ENCODE assay signal across 8 mouse cellular contexts in the genomic region with DNA sequence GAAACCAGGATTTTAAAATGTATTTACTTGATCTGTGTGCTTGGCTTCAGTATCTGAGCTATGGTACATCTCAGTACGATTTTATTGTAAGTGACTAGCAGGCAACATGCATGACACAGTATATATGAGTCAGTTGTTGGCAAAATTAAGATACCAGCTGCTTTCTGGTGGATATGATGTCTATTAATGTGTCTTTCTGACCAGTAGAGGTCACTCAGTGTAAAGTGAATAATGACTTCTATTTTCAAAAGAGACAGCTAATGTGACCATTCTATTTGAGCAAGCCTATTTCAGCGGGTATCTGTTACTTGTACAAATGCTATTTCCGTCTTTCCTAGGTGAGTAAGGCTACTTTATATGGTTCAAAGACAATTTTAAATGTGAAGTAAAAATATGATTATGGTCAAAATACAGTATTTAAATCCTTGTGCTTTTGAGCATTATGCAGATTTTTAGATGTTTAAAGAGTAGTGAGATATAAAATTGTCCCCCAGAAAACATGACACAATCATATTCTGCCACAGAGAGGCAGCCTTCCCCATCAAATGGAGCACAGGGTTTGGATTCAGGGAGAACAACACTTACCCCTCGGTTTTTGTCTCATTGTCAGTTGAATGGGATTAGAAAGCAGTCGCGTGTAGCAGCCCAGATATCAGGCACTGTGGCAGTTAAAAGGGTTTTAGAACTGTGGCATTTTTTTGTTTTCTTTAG.
A peak's percentile ranks its signal among the peaks of the same experiment; 100 is the strongest.
DNase-seq lines count a peak whose midpoint lies in the region; ATAC-seq and TF ChIP-seq lines count a peak whose summit lies in the region.

No protein-coding gene starts in this region.

- 53% methylated on average over 6 of the region's 6 CpGs for WGBS in heart, embryonic 16.5 days
- WGBS in forebrain, embryonic 15.5 days: 26% methylated on average over 6 of the region's 6 CpGs

- no peaks in the 10 kb centered on the region for H3K9me3 ChIP-seq in heart, embryonic 16.5 days (replicated peaks; ENCODE audit: control insufficient read depth, low read length)
- no peaks in the 10 kb centered on the region for H3K9me3 ChIP-seq in forebrain, embryonic 15.5 days

- no peak overlapping the region for H3K4me2 ChIP-seq in heart, embryonic 16.5 days (ENCODE audit: low read depth, low read length)
- no peak overlapping the region for H3K4me2 ChIP-seq in forebrain, embryonic 15.5 days (replicated peaks)

- 0 out of 2 replicates have a peak, but pooled peaks have one; percentile 37 for ATAC-seq in heart, embryonic 16.5 days (replicated peaks; ENCODE audit: extremely low read depth, insufficient read depth, low FRiP score)
- peak; percentile 92 for ATAC-seq in forebrain, embryonic 15.5 days (replicated peaks)
- ATAC-seq in CD4-positive, CD25-positive, alpha-beta regulatory T cell, adult 4 months: no peak

- TF ChIP-seq CTCF in brain, embryonic 14.5 days (IDR thresholded peaks at IDR 0.05; ENCODE audit: borderline replicate concordance, extremely low read depth, insufficient read depth, insufficient read length): peak; percentile 56; the same call in 1 of the 2 replicates

- no peak for TF ChIP-seq POLR2A in brain, embryonic 14.5 days (IDR thresholded peaks at IDR 0.05; ENCODE audit: borderline replicate concordance, extremely low read depth, insufficient read depth, insufficient read length, poor library complexity, severe bottlenecking)

- H3K27me3 ChIP-seq in heart, embryonic 16.5 days (ENCODE audit: control insufficient read depth, insufficient read depth, low read length): no peaks in the 10 kb centered on the region
- H3K27me3 ChIP-seq in forebrain, embryonic 15.5 days: no peaks in the 10 kb centered on the region

- H3K27ac ChIP-seq in heart, embryonic 16.5 days (ENCODE audit: low read length): no peak overlapping the region
- H3K27ac ChIP-seq in forebrain, embryonic 15.5 days (replicated peaks): no peak overlapping the region

- no peaks in the 10 kb centered on the region for H3K4me1 ChIP-seq in heart, embryonic 16.5 days (ENCODE audit: control insufficient read depth, insufficient read depth, low read length)
- peaks cover 7% of the 10 kb centered on the region for H3K4me1 ChIP-seq in forebrain, embryonic 15.5 days

- no peak overlapping the region for H3K9ac ChIP-seq in heart, embryonic 16.5 days (ENCODE audit: low read length)
- no peak overlapping the region for H3K9ac ChIP-seq in forebrain, embryonic 15.5 days (replicated peaks)

- H3K4me3 ChIP-seq in heart, embryonic 16.5 days (ENCODE audit: low read length): no peak overlapping the region
- H3K4me3 ChIP-seq in forebrain, embryonic 15.5 days: no peak overlapping the region

- DNase-seq in heart, adult 18-20 months: no peak
- DNase-seq in brain, embryonic 14.5 days (ENCODE audit: low read depth): peak; percentile 82
- peak; percentile 30 for DNase-seq in mesoderm, embryonic 11.5 days (ENCODE audit: low read depth, low spot score)
- DNase-seq in urinary bladder, postnatal 14 days (ENCODE audit: low spot score): no peak
- no peak for DNase-seq in spleen, adult 18-20 months

- no peaks in the 10 kb centered on the region for H3K36me3 ChIP-seq in heart, embryonic 16.5 days (ENCODE audit: control insufficient read depth, insufficient read depth)
- no peaks in the 10 kb centered on the region for H3K36me3 ChIP-seq in forebrain, embryonic 15.5 days

Comparison
In these comparisons a context has a peak if more than half of its experiments do, and no peak if none do; other contexts are left out.
1. DNase-seq: peak in brain, embryonic 14.5 days (single experiment) and mesoderm, embryonic 11.5 days (single experiment); none in heart, adult 18-20 months (0 of 2), urinary bladder, postnatal 14 days (single experiment) and spleen, adult 18-20 months (0 of 2).